Mouse (Mus musculus): ENCODE results near the gene Tead3.
"Not testable (repeated sequence)": the region's sequence is repeated elsewhere in the genome, so short reads cannot be mapped to it uniquely, and the experiment has no call there.

The Tead3 gene

DNA sequence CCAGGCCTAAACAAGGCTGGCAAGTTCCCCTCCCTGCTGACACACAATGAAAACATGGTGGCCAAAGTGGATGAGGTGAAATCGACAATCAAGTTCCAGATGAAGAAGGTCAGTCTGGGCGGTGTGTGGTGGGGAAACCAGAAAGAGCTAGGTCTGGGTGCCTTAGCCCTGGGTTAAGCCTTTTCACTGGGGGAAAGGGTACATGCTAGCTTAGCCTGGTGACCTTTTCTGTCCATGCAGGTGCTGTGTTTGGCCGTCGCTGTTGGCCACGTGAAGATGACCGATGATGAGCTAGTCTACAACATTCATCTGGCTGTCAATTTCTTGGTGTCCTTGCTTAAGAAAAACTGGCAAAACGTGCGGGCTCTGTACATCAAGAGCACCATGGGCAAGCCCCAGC lies 20.0 kb downstream of the Tead3 start:
- not testable (repeated sequence) for DNase-seq (ENCODE audit: low read depth, low spot score)

DNA sequence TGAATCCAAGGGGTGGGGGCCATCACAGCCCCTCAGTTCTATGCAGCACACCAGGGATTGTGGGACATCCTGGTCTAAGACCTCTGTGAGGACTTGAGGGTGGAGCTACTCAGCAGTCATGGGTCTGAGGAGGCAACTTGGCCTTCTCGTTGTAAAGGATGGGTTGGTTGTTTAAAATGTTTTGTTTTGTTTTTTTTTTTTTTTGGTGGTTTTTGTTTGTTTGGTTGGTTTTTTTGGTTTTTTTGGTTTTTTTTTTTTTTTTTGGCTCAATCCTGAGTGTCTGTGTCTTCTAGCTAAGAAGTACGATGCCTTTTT lies 20.4 kb downstream of the Tead3 start:
- DNase-seq (ENCODE audit: low read depth, low spot score): no peak

DNA sequence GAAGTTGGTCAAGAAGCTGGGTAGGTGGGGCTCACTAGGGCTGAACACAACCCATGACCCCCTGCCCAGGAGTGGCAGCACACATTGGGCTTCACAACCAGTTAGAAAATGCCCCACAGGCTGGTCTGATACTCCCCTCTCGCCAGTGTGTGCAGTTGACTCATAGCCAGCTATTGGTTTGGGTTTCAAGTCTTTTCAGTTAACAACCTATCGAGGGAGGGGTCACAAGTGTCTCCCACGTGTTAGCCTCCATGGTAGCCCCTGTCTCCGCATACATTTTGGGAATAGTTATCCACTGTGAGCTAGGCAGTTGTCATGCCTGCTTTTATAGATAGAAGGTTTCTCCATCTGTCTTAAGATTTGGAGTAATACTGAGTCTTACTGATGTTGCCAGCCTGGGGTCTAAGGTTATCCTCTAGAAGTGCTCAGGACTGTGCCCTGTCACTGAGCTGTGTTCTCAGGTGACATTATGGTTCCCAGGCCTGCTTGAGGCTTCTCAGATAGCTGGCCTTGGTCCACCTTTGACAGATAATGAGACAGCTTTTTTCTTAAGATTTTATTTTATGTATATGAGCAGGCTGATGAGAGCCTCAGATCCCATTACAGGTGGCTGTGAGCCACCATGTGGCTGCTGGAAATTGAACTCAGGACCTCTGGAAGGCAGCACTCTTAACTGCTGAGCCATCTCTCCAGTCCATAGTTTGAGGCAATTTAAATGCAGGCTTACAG lies 20.9 kb downstream of the Tead3 start:
- DNase-seq (ENCODE audit: low read depth, low spot score): no peak

DNA sequence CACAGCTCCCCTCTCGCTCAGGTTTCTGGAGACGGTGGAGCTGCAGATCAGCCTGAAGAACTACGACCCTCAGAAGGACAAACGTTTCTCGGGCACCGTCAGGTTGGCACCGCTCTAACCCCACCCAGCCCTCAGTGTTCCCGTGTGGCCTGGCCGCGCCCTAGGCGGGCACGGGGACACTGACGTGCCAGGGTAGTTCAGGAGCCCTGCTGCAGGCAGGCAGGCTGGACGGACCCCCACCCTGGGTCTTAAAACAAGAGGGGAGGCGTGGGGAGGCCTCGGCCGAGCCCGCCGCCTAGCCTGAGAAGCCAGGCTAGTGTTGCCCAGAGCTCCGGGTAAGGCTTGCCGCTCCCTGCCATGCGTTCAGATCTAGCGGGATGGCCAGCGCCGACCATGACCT lies 21.7 kb downstream of the Tead3 start:
- DNase-seq (ENCODE audit: low read depth, low spot score): no peak

DNA sequence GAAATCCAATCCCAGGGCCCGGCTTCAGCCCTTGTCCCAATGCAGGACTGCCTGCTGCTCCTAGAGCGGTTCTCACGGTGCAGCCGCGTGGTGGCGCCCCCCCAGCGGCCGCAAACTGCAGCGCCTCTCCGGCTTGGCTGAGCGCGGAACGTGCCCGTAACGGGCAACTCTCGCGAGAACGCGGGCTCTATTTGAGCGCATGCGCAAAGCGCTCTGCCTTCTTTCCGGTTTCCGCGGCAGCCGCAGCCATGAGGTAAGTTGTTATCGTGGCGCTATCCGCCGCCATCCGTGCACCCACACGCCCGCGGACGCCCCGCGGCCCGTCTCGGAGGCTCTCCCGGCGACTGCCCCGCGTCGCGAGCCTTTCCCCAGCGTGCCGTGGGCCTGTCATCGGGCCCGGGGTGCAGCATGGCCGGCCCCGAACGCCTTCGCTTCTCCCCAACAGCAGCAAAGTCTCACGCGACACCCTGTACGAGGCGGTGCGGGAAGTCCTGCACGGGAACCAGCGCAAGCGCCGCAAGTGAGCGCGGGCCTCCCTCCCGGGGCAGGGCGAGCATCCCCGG lies 22.2 kb downstream of the Tead3 start, which contains the start of gene Rpl10a:
TSS of gene Rpl10a (plus strand) at position 106 of the 563 bp plus-strand sequence.
- DNase-seq (ENCODE audit: low read depth, low spot score): peak; percentile 97

DNA sequence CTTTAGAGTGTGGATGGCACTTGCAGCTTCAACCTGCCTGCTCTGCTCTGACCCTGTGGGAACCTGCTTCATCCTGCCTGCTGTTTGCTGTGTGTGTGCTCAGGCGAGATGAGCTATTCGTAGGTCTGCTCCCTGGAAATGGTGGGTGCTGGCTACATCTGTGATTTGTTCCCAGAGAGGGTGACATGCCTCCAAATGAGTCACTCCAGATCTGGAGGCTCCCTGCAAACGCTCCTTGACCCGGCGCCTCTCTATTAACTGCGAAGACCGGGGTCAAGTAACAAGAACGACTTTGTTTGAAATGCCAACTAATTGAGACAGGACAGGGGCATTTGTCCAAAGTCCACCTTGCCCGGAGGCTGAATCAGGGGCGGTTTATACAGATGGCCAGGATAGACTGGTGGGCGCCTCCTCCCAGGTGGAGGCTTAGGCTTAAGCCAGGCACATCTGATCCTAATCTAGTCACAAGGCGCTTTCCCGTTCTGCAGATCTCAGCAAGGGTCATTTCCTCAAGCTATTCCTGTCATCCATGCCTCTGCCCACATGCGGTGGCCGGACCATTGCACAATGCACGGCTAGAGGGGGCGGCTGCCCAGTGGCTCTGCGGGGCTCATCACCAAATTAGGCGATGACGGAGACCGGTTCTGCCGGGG lies 22.8 kb downstream of the Tead3 start:
- peak; percentile 85 for DNase-seq (ENCODE audit: low read depth, low spot score)

DNA sequence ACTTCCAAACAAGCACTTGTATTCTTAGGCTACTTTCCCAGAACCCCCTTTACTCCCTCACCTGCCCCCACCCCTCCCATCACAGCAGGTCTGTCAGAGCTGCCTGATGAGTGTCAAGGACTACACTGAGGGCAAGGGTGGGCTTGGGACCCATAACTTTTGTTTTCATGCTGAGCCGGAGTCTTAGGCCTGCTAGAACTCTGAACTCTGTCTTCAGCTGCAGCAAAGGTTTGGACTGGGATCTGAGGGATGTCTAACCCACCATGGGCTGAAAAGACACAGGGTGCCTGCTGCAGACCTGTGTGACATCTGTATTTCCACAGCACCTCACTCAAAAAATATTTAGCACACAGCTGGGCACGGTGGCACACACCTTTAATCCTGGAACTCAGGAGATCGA lies 23.7 kb downstream of the Tead3 start:
- DNase-seq (ENCODE audit: low read depth, low spot score): no peak

DNA sequence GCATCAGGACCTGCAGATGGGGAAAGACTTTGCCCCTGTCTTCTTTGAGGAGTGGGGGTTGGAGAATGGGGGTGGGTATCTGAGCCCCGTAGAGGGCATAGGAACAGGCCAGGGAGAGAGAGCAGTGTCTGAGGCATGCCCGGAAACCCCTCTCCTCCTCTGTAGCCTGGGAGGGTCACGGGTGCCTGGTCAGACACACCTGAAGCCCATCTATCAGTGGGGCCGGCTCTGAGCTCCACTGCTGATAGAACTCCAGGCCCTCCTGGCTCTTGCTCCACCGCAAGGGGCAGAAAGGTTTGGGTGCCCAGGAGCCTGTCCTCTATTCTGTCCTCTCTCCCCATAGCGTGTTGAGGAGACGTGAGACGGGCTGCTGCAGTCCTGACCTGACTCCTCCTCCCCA lies 24.9 kb downstream of the Tead3 start:
- DNase-seq (ENCODE audit: low read depth, low spot score): no peak

DNA sequence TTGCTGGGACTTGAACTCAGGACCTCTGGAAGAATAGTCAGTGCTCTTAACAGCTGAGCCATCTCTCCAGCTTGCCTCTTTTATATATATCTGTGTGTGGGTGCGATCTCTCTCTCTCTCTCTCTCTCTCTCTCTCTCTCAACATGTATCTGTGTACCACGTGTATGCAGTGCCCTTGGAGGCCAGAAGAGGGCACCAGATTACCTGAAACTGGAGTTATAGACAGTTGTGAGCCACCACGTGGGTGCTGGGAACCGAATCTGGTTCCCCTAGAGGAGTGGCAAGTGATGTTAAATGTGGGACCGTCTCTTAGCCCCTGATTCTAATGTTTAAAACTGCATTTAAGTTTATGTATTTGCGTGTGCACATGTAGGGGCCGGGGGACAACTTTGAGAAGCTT lies 26.2 kb downstream of the Tead3 start:
- not testable (repeated sequence) for DNase-seq (ENCODE audit: low read depth, low spot score)

DNA sequence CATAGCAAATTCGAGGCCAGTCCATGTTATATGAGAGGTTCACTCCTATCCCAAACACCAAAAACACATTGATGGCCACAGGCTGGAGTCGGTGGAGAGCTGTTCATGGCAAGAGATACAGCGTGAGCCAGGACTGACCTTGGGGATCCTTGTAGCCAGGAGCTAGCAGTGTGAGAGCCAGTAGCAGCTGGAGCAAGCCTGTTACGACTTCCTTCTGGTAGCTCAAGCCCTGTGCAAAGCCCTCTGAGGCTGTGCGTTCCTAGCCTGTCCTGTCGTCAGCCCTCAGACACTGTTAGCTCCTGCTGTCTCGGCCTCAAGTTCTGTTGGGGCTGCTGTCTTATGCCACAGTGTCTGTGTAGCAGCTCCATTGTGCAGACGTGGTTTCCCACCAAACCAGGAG lies 26.8 kb downstream of the Tead3 start:
- no peak for DNase-seq (ENCODE audit: low read depth, low spot score)

DNA sequence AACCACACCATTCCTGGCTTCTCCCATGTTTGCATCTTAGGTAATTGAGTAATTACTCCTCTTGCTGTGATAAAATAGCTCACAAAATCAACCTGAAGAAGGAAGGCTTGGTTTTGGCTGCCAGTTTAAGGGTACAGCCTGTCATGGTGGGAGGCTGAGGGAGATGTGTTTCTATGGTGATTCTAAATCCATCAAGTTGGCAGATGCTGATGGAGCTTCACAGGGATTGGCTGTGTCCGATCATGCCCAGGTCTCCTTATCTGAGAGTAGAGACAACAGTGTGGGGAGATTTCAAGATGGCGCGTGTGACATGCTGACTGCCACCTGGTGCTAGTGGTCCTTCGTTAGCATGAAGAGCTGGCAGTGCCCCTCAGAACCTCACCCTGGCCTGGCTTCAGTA lies 28.9 kb downstream of the Tead3 start:
- DNase-seq (ENCODE audit: low read depth, low spot score): peak; percentile 53

DNA sequence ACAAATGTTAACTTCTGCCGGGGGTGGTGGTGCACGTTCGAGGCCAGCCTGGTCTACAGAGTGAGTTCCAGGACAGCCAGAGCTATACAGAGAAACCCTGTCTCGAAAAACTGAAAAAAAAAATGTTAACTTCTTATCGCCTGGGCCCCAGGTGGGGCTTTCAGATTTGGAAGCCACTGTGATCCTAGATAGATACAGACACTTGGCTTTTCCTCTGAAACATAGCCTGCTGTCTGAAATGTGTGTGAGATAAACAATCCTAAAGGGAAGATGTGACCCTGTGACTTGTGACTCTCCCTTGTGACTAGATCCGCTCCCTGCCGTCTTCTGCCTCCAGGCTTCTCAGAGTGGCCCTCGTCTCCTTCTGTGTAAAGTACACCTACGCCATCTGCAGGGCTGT lies 32.9 kb downstream of the Tead3 start:
- no peak for DNase-seq (ENCODE audit: low read depth, low spot score)

DNA sequence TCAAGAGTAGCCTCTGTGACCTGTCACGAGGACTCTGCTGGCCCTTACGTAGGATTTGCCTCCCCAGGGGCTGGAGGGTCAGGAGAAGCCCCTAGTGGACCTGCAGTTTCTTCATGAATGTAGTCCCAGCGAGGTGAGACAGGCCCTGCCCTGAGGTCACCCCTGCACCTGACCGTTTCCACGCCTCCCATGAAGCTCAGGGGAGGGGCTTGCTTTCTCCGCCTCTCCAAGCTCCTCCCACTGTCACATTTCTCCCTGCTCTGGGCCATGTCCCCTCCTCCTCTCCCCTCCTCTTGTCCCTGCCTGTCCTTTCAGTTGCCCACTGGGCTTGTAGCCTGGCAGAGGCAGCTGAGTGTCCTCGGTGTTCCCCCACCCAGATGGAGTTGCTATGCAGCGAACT lies 33.5 kb downstream of the Tead3 start:
- no peak for DNase-seq (ENCODE audit: low read depth, low spot score)

DNA sequence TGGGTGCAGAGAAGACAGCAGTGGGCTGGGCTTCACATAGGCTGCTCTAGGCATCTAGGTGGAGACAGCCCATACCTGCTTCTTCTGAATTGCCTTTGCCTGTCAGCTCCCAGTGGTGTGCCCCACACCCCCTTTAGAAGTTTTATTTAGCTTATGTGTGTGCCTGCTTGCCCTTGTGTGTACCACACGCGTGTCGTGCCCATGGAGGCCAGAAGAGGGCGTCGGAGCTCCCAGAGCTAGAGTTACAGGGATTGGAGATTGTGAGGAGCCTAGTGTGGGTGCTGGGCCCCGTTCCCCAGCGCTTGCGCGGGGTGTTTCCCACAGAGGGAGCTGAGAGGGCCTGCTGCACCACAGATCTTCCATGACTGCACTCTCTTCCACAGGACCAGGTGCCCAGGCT lies 34.1 kb downstream of the Tead3 start:
- DNase-seq (ENCODE audit: low read depth, low spot score): no peak

DNA sequence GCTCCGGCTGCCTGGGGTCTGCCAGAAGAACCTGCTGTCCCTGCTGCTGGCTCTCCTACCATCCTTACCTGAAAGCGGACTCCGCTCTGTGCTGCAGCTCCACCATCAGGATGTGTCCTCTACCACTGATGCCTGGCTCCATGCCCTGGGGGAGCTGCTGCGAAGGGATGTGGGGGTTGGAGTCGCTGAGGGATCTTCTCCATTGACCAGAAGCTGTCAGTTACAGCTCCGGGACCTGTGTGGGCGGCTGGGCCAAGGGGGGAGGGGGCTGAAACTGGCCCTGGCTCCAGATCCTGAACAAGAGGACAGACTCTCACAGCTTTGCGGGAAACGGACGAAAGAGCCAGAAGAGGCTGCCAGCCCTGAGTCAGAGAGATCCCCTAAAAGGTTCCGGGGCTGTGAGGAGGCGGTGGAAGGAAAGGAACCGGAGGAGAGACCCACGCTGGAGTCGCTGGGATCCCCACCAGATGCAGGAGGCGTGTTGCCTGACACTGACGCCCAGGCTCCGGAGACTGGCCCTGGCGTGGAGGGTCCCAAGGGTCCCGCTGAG lies 34.9 kb downstream of the Tead3 start:
- DNase-seq (ENCODE audit: low read depth, low spot score): peak; percentile 53

DNA sequence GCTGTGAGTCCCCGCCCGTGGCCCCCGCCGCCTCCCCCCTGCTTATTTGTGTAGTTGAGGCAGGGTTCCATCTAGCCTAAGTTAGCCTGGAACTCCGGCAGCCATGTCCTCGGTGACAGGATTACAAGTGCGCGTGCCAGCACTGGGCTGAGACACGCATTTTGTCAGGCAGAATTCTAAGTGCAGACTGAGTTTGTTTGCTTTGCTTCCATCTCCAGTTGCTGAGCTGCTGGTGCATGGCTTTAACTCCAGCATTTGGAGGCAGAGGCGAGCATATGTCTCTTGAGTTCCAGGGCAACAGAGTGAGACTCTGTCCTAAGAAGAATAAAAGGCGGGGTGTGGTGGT lies 36.8 kb downstream of the Tead3 start:
- DNase-seq (ENCODE audit: low read depth, low spot score): peak; percentile 65

DNA sequence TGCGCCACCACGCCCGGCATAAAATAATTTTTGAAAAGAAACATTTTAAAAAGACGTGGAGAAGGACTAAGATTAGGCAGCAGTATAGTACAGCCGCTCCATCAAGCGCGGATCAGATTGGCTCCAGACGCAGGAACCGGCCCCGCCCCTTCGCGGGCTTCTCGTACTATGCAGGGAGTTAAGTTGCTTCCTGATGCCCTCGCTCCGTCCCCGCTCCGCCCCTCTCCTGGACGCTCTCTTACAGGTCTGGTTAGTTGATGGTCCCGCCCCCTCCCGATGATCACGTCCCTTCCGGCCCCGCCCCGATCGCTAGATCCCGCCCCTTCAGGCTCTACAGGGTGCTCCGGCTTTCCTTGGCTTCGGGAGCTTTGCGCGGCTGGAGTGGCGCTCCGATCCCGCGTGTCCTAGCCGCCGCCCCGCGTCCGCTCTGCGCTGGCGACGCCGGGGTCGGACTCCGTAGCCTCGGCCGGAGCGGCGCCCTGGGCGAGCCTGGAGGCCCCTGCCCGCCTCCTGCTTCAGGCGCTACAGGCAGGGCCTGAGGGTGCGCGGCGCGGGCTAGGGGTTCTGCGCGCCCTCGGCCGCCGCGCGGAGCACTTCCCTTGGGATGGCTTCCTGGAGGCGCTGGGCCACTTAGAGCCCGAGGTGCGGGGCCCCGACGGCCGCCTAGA lies 37.3 kb downstream of the Tead3 start, which contains the start of gene Fance:
TSS of gene Fance (plus strand) at position 308 of the 668 bp plus-strand sequence.
- DNase-seq (ENCODE audit: low read depth, low spot score): peak; percentile 100

DNA sequence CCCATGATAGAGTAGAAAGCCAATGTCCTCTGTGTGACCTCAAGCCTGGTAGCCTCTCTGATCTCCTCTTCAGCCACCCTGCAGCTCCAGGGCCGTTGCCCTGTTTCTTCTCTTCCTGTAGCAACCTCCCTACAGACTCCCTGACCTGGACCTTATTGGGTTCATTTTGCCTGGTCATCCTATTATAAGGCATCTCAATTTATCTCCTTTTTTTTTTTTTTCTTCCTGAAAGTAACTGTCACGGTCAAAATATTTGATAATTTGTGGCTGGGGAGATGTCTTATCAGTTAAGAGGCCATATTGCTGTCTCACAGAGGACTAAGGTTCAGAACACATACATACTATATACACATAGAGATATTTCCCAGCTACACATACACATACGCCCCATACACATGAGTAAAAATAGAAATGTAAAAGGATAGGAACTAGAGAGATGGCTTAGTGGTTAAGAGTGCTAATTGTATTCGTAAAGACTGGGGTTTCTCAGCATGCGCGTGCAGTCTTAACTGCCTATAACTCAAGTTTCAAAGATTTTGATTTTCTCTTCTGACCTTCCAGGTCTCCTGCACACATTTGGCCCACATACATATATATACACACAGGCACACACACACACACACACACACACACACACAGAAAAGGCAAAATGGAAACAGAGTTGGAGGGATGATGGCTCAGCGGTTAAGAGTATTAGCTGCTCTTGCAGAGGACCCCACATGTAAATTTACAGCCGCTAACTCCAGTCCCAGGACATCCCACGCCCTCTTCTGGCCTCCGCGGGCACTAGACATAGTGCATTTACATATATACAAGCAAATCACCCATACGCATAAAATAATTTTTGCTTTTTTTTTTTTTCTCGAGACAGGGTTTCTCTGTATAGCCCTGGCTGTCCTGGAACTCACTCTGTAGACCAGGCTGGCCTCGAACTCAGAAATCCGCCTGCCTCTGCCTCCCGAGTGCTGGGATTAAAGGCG lies 38.1 kb downstream of the Tead3 start:
- peak; percentile 36 for DNase-seq (ENCODE audit: low read depth, low spot score)

DNA sequence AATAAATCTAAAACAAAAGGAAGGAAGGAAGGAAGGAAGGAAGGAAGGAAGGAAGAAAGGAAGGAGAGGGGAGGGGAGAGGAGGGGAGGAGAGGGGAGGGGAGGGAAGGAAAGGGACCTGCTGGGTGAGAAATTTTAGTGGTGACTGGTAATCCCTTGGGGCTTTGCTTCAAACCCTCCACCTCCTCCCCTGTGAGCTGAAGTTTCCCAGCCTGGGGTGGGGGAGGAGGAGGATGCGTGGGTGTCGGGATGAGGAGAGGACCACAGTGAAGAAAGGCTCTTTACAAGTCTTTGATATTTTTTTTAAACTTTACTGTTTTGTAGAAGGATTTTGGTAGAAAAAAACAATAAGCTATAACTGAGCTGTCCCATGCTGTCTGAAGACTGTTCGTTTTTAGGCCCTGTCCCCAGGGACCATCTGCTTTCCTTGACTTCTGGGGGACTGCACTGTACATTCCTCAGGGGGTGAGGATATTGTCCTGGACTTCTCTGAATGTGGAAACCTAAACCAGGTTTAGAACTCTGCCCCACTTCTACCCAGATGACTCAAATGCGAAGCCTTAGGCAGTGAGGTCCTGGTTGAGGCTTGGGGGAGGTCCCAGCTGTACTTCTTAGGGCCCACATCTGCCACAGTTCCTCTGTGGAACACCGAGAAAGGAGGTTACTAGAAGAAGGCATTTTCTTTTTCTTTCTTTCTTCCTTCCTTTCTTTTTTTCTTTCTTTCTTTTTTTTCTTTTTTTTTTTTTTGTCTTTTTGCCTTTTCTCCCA lies 39.1 kb downstream of the Tead3 start:
- DNase-seq (ENCODE audit: low read depth, low spot score): no peak

DNA sequence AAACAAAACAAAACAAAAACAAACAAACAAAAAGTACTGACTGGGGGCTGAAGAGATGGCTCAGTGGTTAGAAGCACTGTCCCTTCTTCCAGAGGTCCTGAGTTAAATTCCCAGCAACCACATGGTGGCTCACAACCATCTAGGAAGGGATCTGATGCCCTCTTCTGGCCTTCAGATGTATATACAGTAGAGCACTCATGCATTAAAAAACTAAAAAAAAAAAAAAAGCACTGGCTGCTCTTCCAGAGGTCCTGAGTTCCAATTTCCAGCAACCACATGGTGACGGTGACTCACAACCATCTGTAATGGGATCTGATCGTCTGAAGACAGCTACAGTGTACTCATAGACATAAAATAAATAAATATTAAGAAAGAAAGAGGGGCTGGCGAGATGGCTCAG lies 39.8 kb downstream of the Tead3 start:
- DNase-seq (ENCODE audit: low read depth, low spot score): no peak

Data from brain, adult 2 months (tissue).